Mouse (Mus musculus) heart, postnatal 0 days (tissue): ENCODE results near the gene Kcne2. TPM values are rescaled to one million over a fixed set of nuclear protein-coding genes. Genes with fewer than 3 reads are reported as not detected.

ENCODE experiments used
- ATAC-seq: fragments of 200-750 bp; cut with Nextera tagmentation; 2 replicates; pipeline ENCODE4 v1.8.0; 2017; ENCODE audit warnings: low read depth, moderate number of reproducible peaks, moderate library complexity; ENCODE audit not compliant: insufficient read depth
- DNase-seq: peaks from one replicate; pipeline ENCODE4 v3.0.0-alpha.2; 2016; ENCODE audit warnings: low spot score
- H3K27ac ChIP-seq: fragments of 300-500 bp; sonication (generic); 2 replicates; pipeline ENCODE4 v1.5.1; 2014; ENCODE audit warnings: low read depth, mild to moderate bottlenecking
- H3K27me3 ChIP-seq: fragments of 300-500 bp; sonication (generic); 2 replicates; pipeline ENCODE4 v1.6.1; 2014; ENCODE audit warnings: low read length, mixed read lengths; ENCODE audit not compliant: control insufficient read depth, insufficient read depth
- H3K36me3 ChIP-seq: fragments of 300-500 bp; sonication (generic); replicated peaks from 2 replicates; pipeline ENCODE4 v1.6.1; 2014; ENCODE audit warnings: low read length, mixed read lengths; ENCODE audit not compliant: control insufficient read depth, insufficient read depth
- H3K4me1 ChIP-seq: fragments of 300-500 bp; sonication (generic); 2 replicates; pipeline ENCODE4 v1.6.1; 2014; ENCODE audit warnings: antibody characterized with exemption; ENCODE audit not compliant: control insufficient read depth, insufficient read depth
- H3K4me2 ChIP-seq: fragments of 300-500 bp; sonication (generic); 2 replicates; pipeline ENCODE4 v1.6.1; 2014; ENCODE audit warnings: low read depth, mild to moderate bottlenecking, low read length, moderate library complexity
- H3K4me3 ChIP-seq: fragments of 300-500 bp; sonication (generic); 2 replicates; pipeline ENCODE4 v1.5.1; 2014; ENCODE audit warnings: low read depth, low read length
- H3K9ac ChIP-seq: fragments of 300-500 bp; sonication (generic); replicated peaks from 2 replicates; pipeline ENCODE4 v1.6.1; 2014; ENCODE audit warnings: low read depth, low read length, mixed read lengths
- H3K9me3 ChIP-seq: fragments of 300-500 bp; sonication (generic); replicated peaks from 2 replicates; pipeline ENCODE4 v1.6.1; 2016; ENCODE audit warnings: low read length; ENCODE audit not compliant: control insufficient read depth
- CTCF ChIP-seq: IDR thresholded peaks from 2 replicates; pipeline ENCODE4 v1.5.1; 2016; ENCODE audit warnings: antibody characterized with exemption, control low read depth, low read depth
- EP300 ChIP-seq: IDR thresholded peaks from 2 replicates; pipeline ENCODE4 v1.6.1; 2016; ENCODE audit warnings: antibody characterized with exemption, low read depth
- WGBS: fragments of 180-500 bp; shearing (Covaris S2); extraction: QIAGEN DNeasy Blood & Tissue Kit; methylation state at CpG from one replicate; pipeline ENCODE4 v1.1.7; 2014; 5-methylcytosine and 5-hydroxymethylcytosine counted together
- polyA plus RNA-seq: library from polyadenylated mRNA; unstranded; fragments of >200 nt; fragmentation: Nextera tagmentation; extraction: Ambion mirVana; gene quantifications from 2 replicates; pipeline ENCODE4 v1.2.1, GENCODE M21; 2015
- total RNA-seq: library from RNA; depleted of rRNA; stranded (reverse); fragments of >200 nt; gene quantifications from 2 replicates; pipeline ENCODE4 v1.2.3, GENCODE M21; 2014; ENCODE audit warnings: low replicate concordance

The Kcne2 gene
- total and polyA plus RNA-seq, 2 experiments from 2014 or later: 1.6 to 1.8 TPM

DNA sequence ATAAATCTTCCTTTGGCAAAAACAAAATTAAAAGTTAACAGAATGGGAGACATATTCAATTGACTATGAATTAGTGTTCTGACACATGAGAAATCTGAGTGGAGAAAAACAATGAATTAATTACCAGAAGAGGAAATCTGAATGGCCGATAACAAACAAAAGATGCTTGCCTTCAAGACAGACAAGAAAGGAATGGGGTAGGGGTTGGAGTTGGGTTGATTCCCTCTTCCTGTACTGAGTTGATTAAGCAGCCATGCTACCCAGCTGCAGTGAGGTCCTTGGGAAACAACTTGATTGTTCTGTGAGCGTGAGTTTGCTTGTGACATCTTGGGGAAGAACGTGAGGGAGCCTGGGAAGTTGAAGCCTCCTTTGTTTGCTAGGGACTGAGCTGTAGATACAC lies 37.9 kb upstream of the Kcne2 start:
- DNase-seq: no peak
- Histone ChIP-seq H3K27ac (no peak overlapping the region), H3K27me3 (no peaks in the 10 kb centered on the region), H3K4me3 (no peak overlapping the region), H3K36me3 (no peaks in the 10 kb centered on the region), H3K4me1 (peaks cover 5% of the 10 kb centered on the region; the same call in 1 of the 2 replicates), H3K9me3 (no peaks in the 10 kb centered on the region), H3K4me2 (no peak overlapping the region), H3K9ac (no peak overlapping the region)
- WGBS: 80% methylated on average over 3 of the region's 3 CpGs
- no peak for ATAC-seq
- TF ChIP-seq EP300 (no peak), CTCF (no peak)

DNA sequence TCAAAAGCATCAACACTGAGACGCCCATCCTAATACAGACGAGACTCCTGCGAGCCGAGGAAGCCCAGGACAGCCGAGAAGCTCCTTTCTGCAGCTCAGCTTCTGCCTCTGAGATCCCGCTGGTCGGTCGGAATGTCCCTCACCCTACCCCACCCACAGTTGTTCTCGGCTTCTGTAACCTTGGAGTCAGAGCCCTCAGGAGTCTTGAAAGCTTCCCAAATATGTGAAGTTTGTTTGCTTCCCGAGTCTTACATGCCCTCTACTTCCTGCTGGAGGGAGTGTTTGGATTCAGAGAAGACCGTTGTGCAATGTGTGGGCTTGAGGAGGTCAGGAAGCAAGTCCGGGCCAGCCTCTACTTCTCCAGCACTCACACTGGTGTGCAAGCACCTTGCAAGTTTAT lies 24.3 kb upstream of the Kcne2 start:
- H3K9me3 ChIP-seq: no peaks in the 10 kb centered on the region
- WGBS: 70% methylated on average over 12 of the region's 12 CpGs
- no peaks in the 10 kb centered on the region for H3K36me3 ChIP-seq
- no peak overlapping the region for H3K4me2 ChIP-seq
- no peak for DNase-seq
- no peak overlapping the region for H3K4me3 ChIP-seq
- H3K27me3 ChIP-seq: no peaks in the 10 kb centered on the region
- no peak for ATAC-seq
- no peak overlapping the region for H3K27ac ChIP-seq
- H3K9ac ChIP-seq: no peak overlapping the region
- TF ChIP-seq EP300 (no peak), CTCF (no peak)
- H3K4me1 ChIP-seq: no peaks in the 10 kb centered on the region

DNA sequence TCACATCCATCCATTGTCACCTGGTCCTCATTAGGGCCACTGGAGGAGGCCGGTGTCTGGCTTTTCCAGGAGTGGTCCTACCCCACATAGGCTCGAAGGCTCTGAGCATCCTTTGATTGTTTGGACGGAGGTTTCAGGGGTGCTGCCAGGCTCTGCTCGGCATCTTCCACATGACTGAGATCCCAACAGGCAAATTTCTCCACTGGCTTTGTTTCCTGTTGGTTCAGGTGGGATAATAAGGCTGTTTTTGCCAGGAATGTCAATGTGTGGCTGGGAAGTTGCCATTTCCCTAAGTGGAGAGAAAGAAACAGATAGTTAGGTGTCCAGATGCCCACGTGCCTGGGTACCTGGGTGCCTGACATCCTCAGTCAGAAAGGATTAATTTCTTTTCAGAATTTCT lies 17.7 kb upstream of the Kcne2 start:
- DNase-seq (no peak), ATAC-seq (no peak)
- no peaks in the 10 kb centered on the region for H3K4me1 ChIP-seq
- no peaks in the 10 kb centered on the region for H3K9me3 ChIP-seq
- H3K9ac ChIP-seq: no peak overlapping the region
- no peaks in the 10 kb centered on the region for H3K27me3 ChIP-seq
- WGBS: 74% methylated on average over 5 of the region's 5 CpGs
- TF ChIP-seq CTCF (no peak), EP300 (no peak)
- no peak overlapping the region for H3K4me2 ChIP-seq
- no peak overlapping the region for H3K27ac ChIP-seq
- no peaks in the 10 kb centered on the region for H3K36me3 ChIP-seq
- no peak overlapping the region for H3K4me3 ChIP-seq

DNA sequence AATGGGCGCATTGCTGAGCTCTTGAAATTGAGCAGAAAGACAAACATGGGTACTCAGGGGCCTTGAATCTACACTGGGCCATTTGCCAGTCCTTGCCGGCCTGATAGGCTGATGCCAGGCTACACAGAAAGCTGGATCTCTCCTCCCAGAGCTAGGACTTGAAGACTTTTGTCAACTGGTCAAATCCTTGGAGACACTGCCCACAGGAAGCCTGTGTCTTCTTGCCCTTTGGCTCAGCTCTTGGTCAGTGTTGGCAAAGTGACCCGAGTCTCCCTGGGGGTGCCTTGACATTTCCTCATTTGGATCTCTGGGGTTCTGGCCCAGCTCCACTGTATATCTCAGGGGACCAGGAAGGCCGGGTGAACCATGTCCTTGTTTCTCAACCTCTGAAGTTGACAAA lies 16.7 kb upstream of the Kcne2 start:
- TF ChIP-seq CTCF: no peak
- no peak for TF ChIP-seq EP300

DNA sequence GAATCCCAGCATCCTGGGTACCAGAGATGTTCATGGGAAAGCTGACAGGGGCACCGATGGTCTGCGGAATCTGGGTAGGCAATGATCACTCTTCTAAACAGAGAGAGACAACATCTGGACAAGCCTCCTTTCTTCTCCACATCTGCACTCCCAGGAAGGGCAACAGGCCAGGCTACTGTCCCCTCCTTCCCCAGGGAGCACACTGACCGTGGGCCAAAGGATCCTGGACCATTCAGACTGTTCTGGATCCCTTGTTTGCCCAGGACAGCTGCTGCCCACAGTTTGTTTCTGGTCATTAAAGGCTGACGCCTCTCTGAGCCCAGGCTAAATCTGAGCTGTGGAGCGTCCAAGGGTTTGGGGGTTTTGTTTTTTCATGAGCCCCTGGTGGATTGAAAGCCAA lies 9.5 kb upstream of the Kcne2 start:
- no peaks in the 10 kb centered on the region for H3K27me3 ChIP-seq
- H3K4me1 ChIP-seq: no peaks in the 10 kb centered on the region
- DNase-seq (no peak), ATAC-seq (no peak)
- no peaks in the 10 kb centered on the region for H3K36me3 ChIP-seq
- no peak overlapping the region for H3K27ac ChIP-seq
- TF ChIP-seq EP300: no peak
- TF ChIP-seq CTCF: no peak
- H3K4me3 ChIP-seq: no peak overlapping the region
- no peak overlapping the region for H3K9ac ChIP-seq
- H3K4me2 ChIP-seq: no peak overlapping the region
- 85% methylated on average over 5 of the region's 5 CpGs for WGBS
- no peaks in the 10 kb centered on the region for H3K9me3 ChIP-seq

More for the DNA sequence above, 16.7 kb upstream of the Kcne2 start:
- Histone ChIP-seq H3K4me1 (no peaks in the 10 kb centered on the region), H3K9ac (no peak overlapping the region), H3K4me2 (no peak overlapping the region), H3K27me3 (no peaks in the 10 kb centered on the region), H3K9me3 (no peaks in the 10 kb centered on the region), H3K4me3 (no peak overlapping the region), H3K36me3 (no peaks in the 10 kb centered on the region), H3K27ac (no peak overlapping the region)
- ATAC-seq (no peak), DNase-seq (no peak)
- 60% methylated on average over 4 of the region's 4 CpGs for WGBS

DNA sequence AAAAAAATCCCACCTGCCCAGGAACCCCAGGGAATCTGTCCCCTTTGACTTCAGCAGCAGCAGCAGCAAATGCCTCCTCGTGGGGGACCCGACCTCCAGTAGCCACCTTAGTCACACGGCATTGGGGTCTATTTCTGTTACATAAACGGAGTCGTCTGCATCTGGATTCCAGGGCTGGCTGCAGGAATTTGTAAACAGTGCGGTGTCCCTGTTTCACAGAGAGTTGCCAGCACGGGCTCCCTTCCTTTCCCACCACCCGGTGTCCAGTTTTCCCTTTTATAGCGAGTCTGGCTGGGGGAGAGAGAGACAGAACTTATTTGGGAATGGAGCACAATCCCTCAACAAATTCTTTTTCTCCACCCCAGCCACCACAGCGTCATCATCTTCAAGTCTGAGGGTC lies 7.1 kb upstream of the Kcne2 start:
- Histone ChIP-seq H3K4me3 (no peak overlapping the region), H3K36me3 (no peaks in the 10 kb centered on the region), H3K9ac (no peak overlapping the region), H3K27me3 (no peaks in the 10 kb centered on the region), H3K9me3 (no peaks in the 10 kb centered on the region), H3K4me2 (no peak overlapping the region), H3K4me1 (no peaks in the 10 kb centered on the region), H3K27ac (no peak overlapping the region)
- no peak for TF ChIP-seq EP300
- DNase-seq: no peak
- no peak for ATAC-seq
- WGBS: 23% methylated on average over 10 of the region's 10 CpGs
